In the genomic region with DNA sequence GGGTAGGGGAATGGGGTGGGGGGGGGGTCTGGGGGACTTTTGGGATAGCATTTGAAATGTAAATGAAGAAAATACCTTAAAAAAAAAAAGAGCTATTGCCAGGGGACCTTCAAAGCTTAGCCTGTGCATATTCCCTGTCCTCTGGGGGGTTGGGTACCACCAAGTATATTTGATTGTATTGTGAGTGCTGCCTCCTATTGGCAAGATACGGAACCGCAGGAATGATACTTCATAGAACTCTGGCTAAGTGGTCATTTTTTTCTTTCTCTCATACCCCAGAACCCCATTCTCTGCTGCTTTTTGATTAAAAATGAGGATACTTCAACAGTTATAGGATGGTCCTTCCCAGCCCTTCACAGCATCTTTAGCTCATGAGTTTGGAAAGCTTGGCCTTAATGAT, we compare ENCODE assay signal across 9 mouse cellular contexts.
DNase-seq lines count a peak whose midpoint lies in the region; ATAC-seq lines count a peak whose summit lies in the region.
"Had no signal": no experiment of that assay in that cellular context is flagged by ENCODE, and none has a peak within 500 bp of the region (broad histone marks: within the 10 kb centered on the region; RNA-seq: fewer than 3 reads in every experiment).

No protein-coding gene starts in this region.

- H3K4me2 ChIP-seq in embryonic facial prominence, embryonic 11.5 days (ENCODE audit: low read depth, low read length) = no peak overlapping the region
- H3K4me2 ChIP-seq in limb, embryonic 11.5 days (ENCODE audit: low read depth, severe bottlenecking) = no peak overlapping the region
- H3K4me2 ChIP-seq: embryonic facial prominence, embryonic 15.5 days had no signal

- no peak overlapping the region for H3K27ac ChIP-seq in embryonic facial prominence, embryonic 11.5 days (replicated peaks; ENCODE audit: low read depth, low read length)
- no peak overlapping the region for H3K27ac ChIP-seq in embryonic facial prominence, embryonic 10.5 days (replicated peaks)
- no peak overlapping the region for H3K27ac ChIP-seq in limb, embryonic 11.5 days (replicated peaks; ENCODE audit: low read depth, low read length)
- no peak overlapping the region for H3K27ac ChIP-seq in limb, embryonic 10.5 days
- H3K27ac ChIP-seq: embryonic facial prominence, embryonic 15.5 days had no signal

- 16% methylated on average over 2 of the region's 2 CpGs for WGBS in embryonic facial prominence, embryonic 11.5 days
- 23% methylated on average over 2 of the region's 2 CpGs for WGBS in embryonic facial prominence, embryonic 10.5 days
- WGBS in limb, embryonic 11.5 days = 15% methylated on average over 2 of the region's 2 CpGs
- 24% methylated on average over 2 of the region's 2 CpGs for WGBS in limb, embryonic 10.5 days

- H3K9me3 ChIP-seq in embryonic facial prominence, embryonic 11.5 days (replicated peaks; ENCODE audit: control insufficient read depth, low read length) = no peaks in the 10 kb centered on the region
- H3K9me3 ChIP-seq in embryonic facial prominence, embryonic 10.5 days = no peaks in the 10 kb centered on the region
- H3K9me3 ChIP-seq in limb, embryonic 11.5 days (ENCODE audit: control insufficient read depth, low read length) = no peaks in the 10 kb centered on the region
- H3K9me3 ChIP-seq in limb, embryonic 10.5 days (replicated peaks) = no peaks in the 10 kb centered on the region
- H3K9me3 ChIP-seq: embryonic facial prominence, embryonic 15.5 days had no signal

- H3K36me3 ChIP-seq in embryonic facial prominence, embryonic 11.5 days (replicated peaks; ENCODE audit: control insufficient read depth, insufficient read depth, low read depth, low read length) = no peaks in the 10 kb centered on the region
- no peaks in the 10 kb centered on the region for H3K36me3 ChIP-seq in embryonic facial prominence, embryonic 10.5 days (replicated peaks)
- H3K36me3 ChIP-seq in limb, embryonic 11.5 days (ENCODE audit: control insufficient read depth, insufficient read depth, low read length) = no peaks in the 10 kb centered on the region
- H3K36me3 ChIP-seq in limb, embryonic 10.5 days = no peaks in the 10 kb centered on the region

- H3K27me3 ChIP-seq in embryonic facial prominence, embryonic 11.5 days (ENCODE audit: control insufficient read depth, insufficient read depth, low read length) = no peaks in the 10 kb centered on the region
- H3K27me3 ChIP-seq in embryonic facial prominence, embryonic 10.5 days (replicated peaks; ENCODE audit: low read depth, poor library complexity, severe bottlenecking) = no peaks in the 10 kb centered on the region
- H3K27me3 ChIP-seq in limb, embryonic 11.5 days (ENCODE audit: control insufficient read depth, insufficient read depth, low read length) = no peaks in the 10 kb centered on the region
- no peaks in the 10 kb centered on the region for H3K27me3 ChIP-seq in limb, embryonic 10.5 days (ENCODE audit: low read depth, poor library complexity, severe bottlenecking)
- H3K27me3 ChIP-seq: embryonic facial prominence, embryonic 15.5 days had no signal

- no peak overlapping the region for H3K4me3 ChIP-seq in embryonic facial prominence, embryonic 11.5 days (ENCODE audit: low read depth, low read length)
- H3K4me3 ChIP-seq in embryonic facial prominence, embryonic 10.5 days = no peak overlapping the region
- H3K4me3 ChIP-seq in limb, embryonic 11.5 days (ENCODE audit: low read depth, low read length) = no peak overlapping the region
- H3K4me3 ChIP-seq in limb, embryonic 10.5 days = no peak overlapping the region
- H3K4me3 ChIP-seq: embryonic facial prominence, embryonic 15.5 days had no signal

- H3K9ac ChIP-seq in embryonic facial prominence, embryonic 11.5 days (replicated peaks; ENCODE audit: low read length) = no peak overlapping the region
- H3K9ac ChIP-seq in limb, embryonic 11.5 days (ENCODE audit: low read length) = no peak overlapping the region
- H3K9ac ChIP-seq: embryonic facial prominence, embryonic 15.5 days had no signal

- ATAC-seq in embryonic facial prominence, embryonic 11.5 days (replicated peaks; ENCODE audit: insufficient number of reproducible peaks, low FRiP score, low TSS enrichment, low read depth) = no peak
- ATAC-seq in limb, embryonic 11.5 days (ENCODE audit: insufficient number of reproducible peaks, low FRiP score, low TSS enrichment, low read depth) = no peak

- peak; percentile 65 for DNase-seq in embryonic facial prominence, embryonic 11.5 days (ENCODE audit: low spot score)
- no peak for DNase-seq in embryonic facial prominence, embryonic 10.5 days (ENCODE audit: low spot score)
- peak; percentile 54 for DNase-seq in limb, embryonic 11.5 days (ENCODE audit: low spot score)
- DNase-seq in limb, embryonic 10.5 days (ENCODE audit: low spot score) = no peak
- DNase-seq in R1 (ENCODE audit: low read depth, low spot score) = peak; percentile 64
- DNase-seq in retina, embryonic 14.5 days (ENCODE audit: low spot score) = peak; percentile 69
- no peak for DNase-seq in right cerebral cortex, postnatal 4 days
- no peak for DNase-seq in urinary bladder, postnatal 4 days (ENCODE audit: low spot score in 2 of 2)

- H3K4me1 ChIP-seq in embryonic facial prominence, embryonic 11.5 days (ENCODE audit: control insufficient read depth, insufficient read depth, low read length) = no peaks in the 10 kb centered on the region
- peaks cover 22% of the 10 kb centered on the region for H3K4me1 ChIP-seq in embryonic facial prominence, embryonic 10.5 days
- peaks cover 4% of the 10 kb centered on the region for H3K4me1 ChIP-seq in limb, embryonic 11.5 days (ENCODE audit: control insufficient read depth, insufficient read depth, low read length)
- H3K4me1 ChIP-seq in limb, embryonic 10.5 days = peaks cover 24% of the 10 kb centered on the region

Comparison
In these comparisons a context has a peak if more than half of its experiments do, and no peak if none do; other contexts are left out.
1. DNase-seq: peak in embryonic facial prominence, embryonic 11.5 days (single experiment), limb, embryonic 11.5 days (single experiment), R1 (single experiment) and retina, embryonic 14.5 days (single experiment); none in embryonic facial prominence, embryonic 10.5 days (single experiment), limb, embryonic 10.5 days (single experiment), right cerebral cortex, postnatal 4 days (single experiment) and urinary bladder, postnatal 4 days (0 of 2).